Mouse (Mus musculus): ENCODE data around the gene Spata2.

DNA sequence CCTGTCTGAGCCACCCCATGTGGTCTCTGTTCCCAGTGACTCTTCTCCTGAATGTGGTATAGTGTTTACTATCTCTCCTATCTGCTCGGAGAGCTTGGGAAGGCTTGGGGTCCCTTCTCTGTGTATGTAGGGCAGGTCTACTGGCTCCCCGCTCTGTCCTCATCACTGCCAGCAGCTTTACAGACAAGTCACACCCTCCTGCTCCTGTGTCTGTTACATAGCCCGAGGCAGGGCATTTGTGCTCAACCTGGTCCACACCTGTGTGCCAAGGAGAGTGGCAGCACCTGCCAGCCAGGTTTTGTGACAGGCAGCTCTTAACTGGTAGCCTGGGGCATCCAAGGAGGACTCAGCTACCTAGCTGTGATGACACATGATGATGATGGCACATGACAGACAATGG lies 22.1 kb downstream of the Spata2 start:
- TF ChIP-seq CTCF (IDR thresholded peaks at IDR 0.05; ENCODE audit: low read depth) (no peak), EP300 (IDR thresholded peaks at IDR 0.05; ENCODE audit: low read depth) (no peak)
